Mouse (Mus musculus) liver, postnatal 0 days (tissue): ENCODE results near the gene Anxa11.

Source experiments
- CTCF ChIP-seq: sonication (generic); IDR thresholded peaks from 2 replicates; pipeline ENCODE4 v1.5.1; 2016; ENCODE audit warnings: antibody characterized with exemption, low read depth
- EP300 ChIP-seq: IDR thresholded peaks from 2 replicates; pipeline ENCODE4 v1.6.1; 2016; ENCODE audit warnings: antibody characterized with exemption, low read depth, mild to moderate bottlenecking

GRCm38 (mm10) chr14:25838411-25838810 lies 3.5 kb upstream of the Anxa11 start:
- TF ChIP-seq CTCF = no peak
- TF ChIP-seq EP300 = no peak
